Mouse (Mus musculus): ENCODE results near the gene Tmem255a. TPM values are rescaled to one million over a fixed set of nuclear protein-coding genes. Genes with fewer than 3 reads are reported as not detected.

Tmem255a gene
- 0.52 TPM for polyA plus RNA-seq (2014; fragmentation: Illumina TruSeq; extraction: RNeasy Lipid Tissue Mini Kit (QIAGEN cat#74804); ENCODE audit: low read depth, low replicate concordance)

GRCm38 (mm10) chrX:38251851-38252571, at the start of gene Tmem255a:
TSS of gene Tmem255a (minus strand) at chrX:38252439.

DNA sequence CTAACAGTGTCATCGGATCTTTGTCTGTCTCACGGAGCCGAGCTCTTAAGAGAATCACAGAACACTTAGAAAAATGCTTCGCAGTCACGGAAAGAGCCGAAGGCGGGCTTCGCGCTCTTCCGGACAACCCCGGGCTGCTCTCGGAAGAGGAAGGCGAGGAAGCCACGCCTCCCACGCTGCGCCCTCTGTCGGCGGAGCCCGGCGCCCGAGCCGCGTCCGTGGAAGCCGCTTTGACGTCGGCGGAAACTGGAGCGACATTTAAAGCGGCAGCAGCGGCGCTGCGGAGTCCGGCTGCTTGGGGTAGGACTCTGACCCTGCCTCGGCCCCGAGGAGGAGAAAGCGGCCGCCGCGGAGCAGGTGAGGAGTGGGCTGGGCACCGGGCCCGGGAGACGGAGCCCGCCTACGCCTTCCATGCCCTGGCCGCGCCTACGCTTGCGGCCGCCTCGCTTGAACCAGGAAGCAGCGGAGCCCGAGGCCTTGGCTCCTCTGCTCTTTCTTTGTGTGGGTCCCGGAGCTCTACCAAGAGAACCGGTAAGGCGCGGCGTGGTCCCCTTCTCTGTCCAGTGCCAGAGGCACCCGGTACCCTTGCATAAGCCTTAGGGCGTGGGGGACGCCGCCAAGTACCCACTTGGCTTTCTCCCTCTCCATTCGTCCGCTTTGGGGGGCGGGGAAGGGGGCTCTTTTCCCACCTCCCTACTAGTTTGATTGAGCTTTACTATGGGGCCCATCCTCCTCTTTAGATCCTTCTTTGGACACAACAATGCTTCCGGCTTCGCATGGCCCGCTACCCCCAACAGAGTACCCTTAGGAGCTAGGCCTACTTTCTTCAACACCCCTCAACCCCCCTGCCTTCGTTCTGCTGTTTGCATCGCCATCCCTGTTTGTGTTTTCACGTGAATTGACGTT, 62.4 kb downstream of the Tmem255a start, which contains the start of gene Zbtb33:
TSS of gene Zbtb33 (plus strand) at position 242 of the 906 bp plus-strand sequence.

Other genes with a start within 250 kb of the Tmem255a start
- not detected for gene Btg1-ps1, start 233.6 kb downstream of the Tmem255a start, polyA plus RNA-seq (2014; fragmentation: Illumina TruSeq; extraction: RNeasy Lipid Tissue Mini Kit (QIAGEN cat#74804); ENCODE audit: low read depth, low replicate concordance)
- not detected for gene Btg1-ps2, start 209.3 kb downstream of the Tmem255a start, polyA plus RNA-seq (2014; fragmentation: Illumina TruSeq; extraction: RNeasy Lipid Tissue Mini Kit (QIAGEN cat#74804); ENCODE audit: low read depth, low replicate concordance)
- not detected for gene Rhox10, start 186.0 kb downstream of the Tmem255a start, polyA plus RNA-seq (2014; fragmentation: Illumina TruSeq; extraction: RNeasy Lipid Tissue Mini Kit (QIAGEN cat#74804); ENCODE audit: low read depth, low replicate concordance)
- gene Rhox11, start 167.3 kb downstream of the Tmem255a start, polyA plus RNA-seq (2014; fragmentation: Illumina TruSeq; extraction: RNeasy Lipid Tissue Mini Kit (QIAGEN cat#74804); ENCODE audit: low read depth, low replicate concordance), result not detected
- gene Rhox12, start 141.5 kb downstream of the Tmem255a start, polyA plus RNA-seq (2014; fragmentation: Illumina TruSeq; extraction: RNeasy Lipid Tissue Mini Kit (QIAGEN cat#74804); ENCODE audit: low read depth, low replicate concordance), result not detected
- not detected for gene Rhox13, start 131.2 kb downstream of the Tmem255a start, polyA plus RNA-seq (2014; fragmentation: Illumina TruSeq; extraction: RNeasy Lipid Tissue Mini Kit (QIAGEN cat#74804); ENCODE audit: low read depth, low replicate concordance)
- gene Zbtb33, start 62.6 kb downstream of the Tmem255a start, polyA plus RNA-seq (2014; fragmentation: Illumina TruSeq; extraction: RNeasy Lipid Tissue Mini Kit (QIAGEN cat#74804); ENCODE audit: low read depth, low replicate concordance), result 7.7 TPM
- gene Atp1b4, start 63.7 kb upstream of the Tmem255a start, polyA plus RNA-seq (2014; fragmentation: Illumina TruSeq; extraction: RNeasy Lipid Tissue Mini Kit (QIAGEN cat#74804); ENCODE audit: low read depth, low replicate concordance), result 0.10 TPM
- 161 TPM for gene Lamp2, start 204.0 kb upstream of the Tmem255a start, polyA plus RNA-seq (2014; fragmentation: Illumina TruSeq; extraction: RNeasy Lipid Tissue Mini Kit (QIAGEN cat#74804); ENCODE audit: low read depth, low replicate concordance)

Data from heart, adult 10 weeks (tissue).